Mouse (Mus musculus) inflammation-experienced regulatory T-cells, adult 16 weeks (primary cell): ENCODE measurements around the gene Tll2. TPM values are rescaled to one million over a fixed set of nuclear protein-coding genes. Genes with fewer than 3 reads are reported as not detected.

Source experiments
- polyA plus RNA-seq: library from polyadenylated mRNA; unstranded; fragments of 100-300 nt; shearing (Covaris generic); gene quantifications from one replicate; pipeline ENCODE4 v1.2.1, GENCODE M21; 2017

The Tll2 gene
- not detected for polyA plus RNA-seq

DNA sequence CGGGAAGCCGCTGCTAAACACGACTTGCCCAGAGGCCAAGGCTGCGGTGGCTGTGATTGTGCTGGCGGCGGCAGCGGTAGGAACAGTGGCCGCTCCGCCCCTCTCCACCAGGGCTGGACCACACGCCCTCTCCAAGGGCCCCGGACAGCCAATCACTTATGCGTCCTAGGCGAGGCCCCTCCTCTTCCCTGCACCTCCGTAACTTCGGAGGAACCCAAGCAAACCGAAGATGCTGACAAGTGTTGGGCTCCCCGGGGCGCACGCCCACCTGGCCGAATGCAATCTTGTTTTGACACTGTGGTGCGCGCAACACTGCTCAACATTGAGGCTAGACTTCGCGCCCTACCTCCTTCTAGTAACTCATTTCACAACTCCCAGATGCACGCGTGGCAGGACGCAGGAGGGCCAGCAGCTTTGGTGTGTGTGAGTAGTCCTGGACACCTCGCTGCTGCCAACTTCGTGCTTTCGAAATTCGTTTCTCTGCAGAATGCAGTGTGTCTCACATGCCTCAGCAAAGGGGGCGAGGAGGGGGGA lies at the start of gene Tll2:
Gene Tll2 (minus strand): TSS at position 25 of the 534 bp plus-strand sequence.

DNA sequence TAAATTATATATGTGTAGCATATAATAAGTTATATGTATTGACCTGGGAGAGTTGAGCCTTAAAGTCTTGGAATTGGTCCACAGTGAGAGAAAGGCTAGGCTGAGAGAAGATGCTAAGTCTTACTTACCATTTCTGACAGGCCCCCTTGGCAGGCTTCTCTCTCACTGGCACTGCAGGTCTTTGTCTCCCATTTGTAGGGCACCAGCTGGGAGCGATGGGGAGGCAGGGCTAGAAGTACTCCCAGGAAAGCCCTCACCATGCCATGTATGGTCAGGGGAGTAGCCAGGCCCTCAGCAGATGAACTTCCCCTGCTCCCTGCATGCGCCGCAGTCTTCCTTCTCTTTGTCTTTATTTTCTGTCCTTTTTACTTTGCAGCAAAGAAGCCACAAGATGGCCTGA lies 129.7 kb downstream of the Tll2 start, which contains the start of gene Opalin:
Gene Opalin (minus strand): TSS at position 208 of the 400 bp plus-strand sequence.

Other genes starting within 250 kb of the Tll2 start
- 2.6 TPM for gene Blnk, start 212.3 kb downstream of the Tll2 start, polyA plus RNA-seq
- 1.1 TPM for gene Dntt, start 177.6 kb downstream of the Tll2 start, polyA plus RNA-seq
- not detected for gene Opalin, start 129.7 kb downstream of the Tll2 start, polyA plus RNA-seq
- 29.4 TPM for gene Tm9sf3, start 57.2 kb upstream of the Tll2 start, polyA plus RNA-seq
- gene Pik3ap1, start 178.3 kb upstream of the Tll2 start, polyA plus RNA-seq = 9.2 TPM